Mouse (Mus musculus): ENCODE data around the gene Snx29. TPM values are rescaled to one million over a fixed set of nuclear protein-coding genes. Genes with fewer than 3 reads are reported as not detected.

Gene Snx29
- total RNA-seq, 2 experiments from 2014 or later: 10.8 to 14.9 TPM

GRCm38 (mm10) chr16:11624121-11624520 lies 301.4 kb downstream of the Snx29 start:
- DNase-seq: no peak
- intact Hi-C loops (cut with DNase I): no loop called here

- intact Hi-C loops (cut with DNase I): no loop called here
- no peak for DNase-seq
Measured at GRCm38 (mm10) chr16:11626004-11626481, 303.3 kb downstream of the Snx29 start.

GRCm38 (mm10) chr16:11626616-11627015 lies 303.9 kb downstream of the Snx29 start:
- intact Hi-C loops (cut with DNase I): no loop called here
- DNase-seq: no peak

- intact Hi-C loops (cut with DNase I): no loop called here
- no peak for DNase-seq
Measured at GRCm38 (mm10) chr16:11627866-11628638, 305.3 kb downstream of the Snx29 start.

- DNase-seq: no peak
- intact Hi-C loops (cut with DNase I): no loop called here
Measured at GRCm38 (mm10) chr16:11629704-11630103, 307.0 kb downstream of the Snx29 start.

GRCm38 (mm10) chr16:11630489-11630888 lies 307.8 kb downstream of the Snx29 start:
- intact Hi-C loops (cut with DNase I): no loop called here
- DNase-seq: no peak

- DNase-seq: no peak
- intact Hi-C loops (cut with DNase I): no loop called here
Measured at GRCm38 (mm10) chr16:11632205-11632747, 309.6 kb downstream of the Snx29 start.

- no peak for DNase-seq
- intact Hi-C loops (cut with DNase I): no loop called here
Measured at GRCm38 (mm10) chr16:11636196-11636733, 313.6 kb downstream of the Snx29 start.

- intact Hi-C loops (cut with DNase I): no loop called here
- DNase-seq: no peak
Measured at GRCm38 (mm10) chr16:11636902-11637301, 314.2 kb downstream of the Snx29 start.

GRCm38 (mm10) chr16:11637794-11638193 lies 315.1 kb downstream of the Snx29 start:
- intact Hi-C loops (cut with DNase I): no loop called here

GRCm38 (mm10) chr16:11638739-11639138 lies 316.0 kb downstream of the Snx29 start:
- intact Hi-C loops (cut with DNase I): no loop called here
- no peak for DNase-seq

More at GRCm38 (mm10) chr16:11637794-11638193, 315.1 kb downstream of the Snx29 start:
- no peak for DNase-seq

GRCm38 (mm10) chr16:11639936-11640335 lies 317.2 kb downstream of the Snx29 start:
- no peak for DNase-seq
- intact Hi-C loops (cut with DNase I): no loop called here

GRCm38 (mm10) chr16:11643603-11644002 lies 320.9 kb downstream of the Snx29 start:
- no peak for DNase-seq
- intact Hi-C loops (cut with DNase I): no loop called here

GRCm38 (mm10) chr16:11644399-11644798 lies 321.7 kb downstream of the Snx29 start:
- DNase-seq: no peak
- intact Hi-C loops (cut with DNase I): no loop called here

GRCm38 (mm10) chr16:11645668-11646067 lies 323.0 kb downstream of the Snx29 start:
- intact Hi-C loops (cut with DNase I): no loop called here

GRCm38 (mm10) chr16:11646745-11647289 lies 324.1 kb downstream of the Snx29 start:
- DNase-seq: no peak
- intact Hi-C loops (cut with DNase I): no loop called here

More at GRCm38 (mm10) chr16:11645668-11646067, 323.0 kb downstream of the Snx29 start:
- DNase-seq: no peak

- no peak for DNase-seq
- intact Hi-C loops (cut with DNase I): no loop called here
Measured at GRCm38 (mm10) chr16:11648169-11648688, 325.5 kb downstream of the Snx29 start.

GRCm38 (mm10) chr16:11652686-11653366 lies 330.1 kb downstream of the Snx29 start:
- DNase-seq: no peak
- intact Hi-C loops (cut with DNase I): no loop called here

- DNase-seq: no peak
- intact Hi-C loops (cut with DNase I): no loop called here
Measured at GRCm38 (mm10) chr16:11655893-11656292, 333.2 kb downstream of the Snx29 start.

GRCm38 (mm10) chr16:11657111-11657510 lies 334.4 kb downstream of the Snx29 start:
- intact Hi-C loops (cut with DNase I): no loop called here
- no peak for DNase-seq

Data from heart, postnatal 36 days (tissue).